Mouse (Mus musculus) stomach, embryonic 14.5 days (tissue): Measurements from ENCODE around the gene Cd27. TPM values are rescaled to one million over a fixed set of nuclear protein-coding genes. Genes with fewer than 3 reads are reported as not detected.
"Not testable (repeated sequence)": the region's sequence is repeated elsewhere in the genome, so short reads cannot be mapped to it uniquely, and the experiment has no call there.

Source experiments
- ATAC-seq: fragments of 200-750 bp; cut with Nextera tagmentation; 2 replicates; pipeline ENCODE4 v1.8.0; 2017; ENCODE audit warnings: low read depth, moderate TSS enrichment; ENCODE audit not compliant: insufficient number of reproducible peaks, insufficient read depth, low FRiP score
- H3K27ac ChIP-seq: fragments of 300-500 bp; sonication (generic); 2 replicates; pipeline ENCODE4 v1.5.1; 2014; ENCODE audit warnings: mild to moderate bottlenecking, low read length, moderate library complexity, mixed read lengths
- H3K27me3 ChIP-seq: fragments of 300-500 bp; sonication (generic); 2 replicates; pipeline ENCODE4 v1.6.1; 2014; ENCODE audit warnings: low read length, control low read depth, mixed read lengths; ENCODE audit not compliant: control insufficient read depth, insufficient read depth
- H3K36me3 ChIP-seq: fragments of 300-500 bp; sonication (generic); 2 replicates; pipeline ENCODE4 v1.6.1; 2014; ENCODE audit warnings: mild to moderate bottlenecking, control low read depth, low read length, moderate library complexity, mixed read lengths; ENCODE audit not compliant: control insufficient read depth, insufficient read depth
- H3K4me1 ChIP-seq: fragments of 300-500 bp; sonication (generic); 2 replicates; pipeline ENCODE4 v1.6.1; 2014; ENCODE audit warnings: low read length, control low read depth, mixed read lengths; ENCODE audit not compliant: control insufficient read depth, insufficient read depth
- H3K4me2 ChIP-seq: fragments of 300-500 bp; sonication (generic); replicated peaks from 2 replicates; pipeline ENCODE4 v1.6.1; 2014; ENCODE audit warnings: low read depth, low read length, control low read depth
- H3K4me3 ChIP-seq: fragments of 300-500 bp; sonication (generic); 2 replicates; pipeline ENCODE4 v1.5.1; 2014; ENCODE audit warnings: low read depth, low read length, control low read depth
- H3K9ac ChIP-seq: fragments of 300-500 bp; sonication (generic); replicated peaks from 2 replicates; pipeline ENCODE4 v1.6.1; 2014; ENCODE audit warnings: low read depth, mild to moderate bottlenecking, control low read depth, low read length, moderate library complexity, mixed read lengths
- H3K9me3 ChIP-seq: fragments of 300-500 bp; sonication (generic); 2 replicates; pipeline ENCODE4 v1.6.1; 2016; ENCODE audit warnings: low read depth, low read length, control low read depth; ENCODE audit not compliant: control insufficient read depth
- WGBS: fragments of 180-500 bp; shearing (Covaris S2); extraction: QIAGEN DNeasy Blood & Tissue Kit; methylation state at CpG from one replicate; pipeline ENCODE4 v1.1.7; 2014; 5-methylcytosine and 5-hydroxymethylcytosine counted together
- polyA plus RNA-seq: library from polyadenylated mRNA; unstranded; fragments of >200 nt; fragmentation: Nextera tagmentation; extraction: Ambion mirVana; gene quantifications from 2 replicates; pipeline ENCODE4 v1.2.1, GENCODE M21; 2014

The Cd27 gene
- 2.3 and 3.1 TPM in 2 replicates for polyA plus RNA-seq

DNA sequence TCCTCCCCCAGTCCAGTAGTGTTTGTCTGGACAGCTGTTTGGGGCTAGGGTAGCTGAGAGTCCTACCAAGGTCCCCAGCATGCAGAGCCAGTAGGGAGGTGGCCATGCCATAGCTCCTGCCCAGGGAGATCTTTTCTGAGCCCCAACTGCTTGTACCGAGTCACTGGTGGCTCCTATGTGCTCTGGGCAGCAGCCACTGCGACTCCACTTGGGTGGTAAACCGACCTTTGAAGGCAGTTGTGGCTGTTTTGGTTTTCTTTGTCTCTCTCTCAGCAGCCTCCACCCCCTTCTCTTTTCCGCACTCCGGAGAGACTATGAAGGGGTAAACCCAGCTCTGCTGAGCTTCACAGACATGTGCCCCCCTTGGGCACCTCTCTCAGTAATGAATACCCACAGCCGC, at the start of gene Cd27:
Cd27 (minus strand) TSS at position 229 of the 400 bp plus-strand sequence.
- no peak within 1 kb of the TSS for H3K4me3 ChIP-seq
- H3K27me3 ChIP-seq = no peaks in the 10 kb centered on the region
- H3K9ac ChIP-seq = no peak within 1 kb of the TSS
- H3K4me1 ChIP-seq = 0 out of 2 replicates have a peak, but pooled peaks cover 4% of the 10 kb centered on the region
- H3K4me2 ChIP-seq = no peak within 1 kb of the TSS
- ATAC-seq = no peak
- no peak within 1 kb of the TSS for H3K27ac ChIP-seq
- no peaks in the 10 kb centered on the region for H3K36me3 ChIP-seq
- H3K9me3 ChIP-seq = no peaks in the 10 kb centered on the region
- 47% methylated on average over 6 of the region's 6 CpGs for WGBS

DNA sequence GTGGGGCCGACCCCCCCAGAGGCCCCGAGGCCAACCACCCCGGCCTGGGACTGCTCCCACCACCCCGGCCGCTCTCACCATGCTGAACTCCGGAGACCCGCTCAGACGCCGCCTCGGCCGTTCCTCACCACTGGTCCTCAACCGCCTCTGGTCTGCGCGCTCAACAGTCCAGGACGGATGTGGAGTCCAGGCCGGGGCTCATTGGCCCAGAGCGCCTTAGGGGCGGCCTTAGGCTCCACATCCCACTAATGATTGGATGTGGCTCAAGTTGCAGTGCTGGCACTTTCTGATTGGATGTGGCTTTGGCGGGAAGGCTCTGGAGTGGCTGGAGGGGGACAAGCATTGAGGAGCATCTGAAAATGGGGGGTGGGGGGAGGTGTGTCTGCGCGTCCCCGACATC, 49.1 kb upstream of the Cd27 start, which contains the start of gene Tuba3a:
Tuba3a (minus strand) TSS at position 153 of the 400 bp plus-strand sequence.
- Histone ChIP-seq H3K9me3 (no peaks in the 10 kb centered on the region; the same call in 1 of the 2 replicates), H3K27ac (no peak within 1 kb of the TSS), H3K9ac (no peak within 1 kb of the TSS), H3K36me3 (no peaks in the 10 kb centered on the region), H3K4me3 (no peak within 1 kb of the TSS), H3K27me3 (no peaks in the 10 kb centered on the region), H3K4me2 (no peak within 1 kb of the TSS), H3K4me1 (peaks cover 9% of the 10 kb centered on the region; the same call in 1 of the 2 replicates)
- no peak for ATAC-seq
- 94% methylated on average over 22 of the region's 22 CpGs for WGBS

GRCm38 (mm10) chr6:125284751-125285150, 47.9 kb upstream of the Cd27 start:
- H3K4me3 ChIP-seq = no peak overlapping the region
- no peaks in the 10 kb centered on the region for H3K36me3 ChIP-seq
- ATAC-seq = no peak
- no peak overlapping the region for H3K4me2 ChIP-seq
- H3K27me3 ChIP-seq = no peaks in the 10 kb centered on the region
- 86% methylated on average over 7 of the region's 7 CpGs for WGBS
- no peaks in the 10 kb centered on the region; the same call in 1 of the 2 replicates for H3K9me3 ChIP-seq
- H3K27ac ChIP-seq = no peak overlapping the region
- H3K9ac ChIP-seq = no peak overlapping the region
- H3K4me1 ChIP-seq = peaks cover 9% of the 10 kb centered on the region; the same call in 1 of the 2 replicates

GRCm38 (mm10) chr6:125284250-125284649, 47.4 kb upstream of the Cd27 start:
- H3K4me3 ChIP-seq = no peak overlapping the region
- H3K9me3 ChIP-seq = no peaks in the 10 kb centered on the region; the same call in 1 of the 2 replicates
- no peak overlapping the region for H3K4me2 ChIP-seq
- peaks cover 9% of the 10 kb centered on the region; the same call in 1 of the 2 replicates for H3K4me1 ChIP-seq
- no peak for ATAC-seq
- no peak overlapping the region for H3K9ac ChIP-seq
- 23% methylated on average over 8 of the region's 8 CpGs for WGBS
- H3K27me3 ChIP-seq = no peaks in the 10 kb centered on the region
- H3K27ac ChIP-seq = no peak overlapping the region
- no peaks in the 10 kb centered on the region for H3K36me3 ChIP-seq

DNA sequence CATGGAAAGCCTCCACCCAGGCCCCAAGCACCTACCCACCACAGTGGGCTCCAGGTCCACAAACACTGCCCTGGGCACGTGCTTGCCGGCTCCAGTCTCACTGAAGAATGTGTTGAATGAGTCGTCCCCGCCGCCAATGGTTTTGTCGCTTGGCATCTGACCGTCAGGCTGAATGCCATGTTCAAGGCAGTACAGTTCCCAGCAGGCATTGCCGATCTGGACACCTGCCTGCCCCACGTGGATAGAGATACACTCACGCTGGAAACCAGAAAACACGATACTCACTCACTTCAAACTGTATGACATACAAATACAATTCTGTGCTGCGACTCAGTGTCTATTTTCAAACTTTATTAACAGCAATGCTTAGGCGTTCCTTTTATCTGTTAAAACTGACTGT, 45.9 kb upstream of the Cd27 start:
- not testable (repeated sequence) for H3K27me3 ChIP-seq, H3K9ac ChIP-seq, H3K4me3 ChIP-seq, ATAC-seq, H3K36me3 ChIP-seq, H3K4me2 ChIP-seq, H3K9me3 ChIP-seq, H3K4me1 ChIP-seq, H3K27ac ChIP-seq
- WGBS = 92% methylated on average over 13 of the region's 13 CpGs

DNA sequence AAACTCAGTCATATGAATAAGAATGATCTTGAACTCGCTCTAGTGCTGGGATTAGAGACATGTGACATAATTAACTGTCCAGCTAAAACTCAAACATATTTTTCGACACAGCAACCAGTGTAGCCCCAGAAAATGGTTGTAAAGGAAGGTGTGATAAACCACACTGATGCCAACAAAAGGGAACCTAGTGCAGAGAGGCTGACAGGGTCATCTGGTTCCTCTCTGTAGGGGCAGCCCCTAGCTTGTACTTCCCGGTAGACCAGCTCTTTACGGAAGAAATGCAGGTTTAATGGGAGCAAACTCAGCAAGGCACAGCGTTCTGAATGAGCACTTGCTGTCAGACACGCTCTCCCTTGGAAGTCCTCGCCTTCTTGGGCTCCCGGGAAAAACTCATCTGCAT, 42.9 kb upstream of the Cd27 start:
- Histone ChIP-seq H3K27me3 (no peaks in the 10 kb centered on the region), H3K36me3 (no peaks in the 10 kb centered on the region), H3K9ac (no peak overlapping the region), H3K27ac (no peak overlapping the region), H3K9me3 (no peaks in the 10 kb centered on the region; the same call in 1 of the 2 replicates), H3K4me1 (0 out of 2 replicates have a peak, but pooled peaks cover 4% of the 10 kb centered on the region), H3K4me3 (no peak overlapping the region), H3K4me2 (no peak overlapping the region)
- no peak for ATAC-seq
- 61% methylated on average over 8 of the region's 8 CpGs for WGBS

- no peak overlapping the region for H3K27ac ChIP-seq
- 55% methylated on average over 15 of the region's 15 CpGs for whole genome bisulfite sequencing
- no peaks in the 10 kb centered on the region for H3K36me3 ChIP-seq
- ATAC-seq = no peak
- no peak overlapping the region for H3K9ac ChIP-seq
- H3K4me3 ChIP-seq = no peak overlapping the region
- H3K9me3 ChIP-seq = no peaks in the 10 kb centered on the region
- H3K4me1 ChIP-seq = 0 out of 2 replicates have a peak, but pooled peaks cover 3% of the 10 kb centered on the region
- H3K27me3 ChIP-seq = no peaks in the 10 kb centered on the region
- no peak overlapping the region for H3K4me2 ChIP-seq
Observed at GRCm38 (mm10) chr6:125274841-125275563, 38.2 kb upstream of the Cd27 start.

- 78% methylated on average over 10 of the region's 10 CpGs for WGBS
- no peaks in the 10 kb centered on the region for H3K9me3 ChIP-seq
- 0 out of 2 replicates have a peak, but pooled peaks cover 3% of the 10 kb centered on the region for H3K4me1 ChIP-seq
- no peak overlapping the region for H3K4me3 ChIP-seq
- no peaks in the 10 kb centered on the region for H3K27me3 ChIP-seq
- H3K27ac ChIP-seq = no peak overlapping the region
- no peaks in the 10 kb centered on the region for H3K36me3 ChIP-seq
- H3K9ac ChIP-seq = no peak overlapping the region
- no peak overlapping the region for H3K4me2 ChIP-seq
- no peak for ATAC-seq
Observed at GRCm38 (mm10) chr6:125272228-125272785, 35.5 kb upstream of the Cd27 start.
